Mouse (Mus musculus): ENCODE measurements around the gene Cog5. TPM values are rescaled to one million over a fixed set of nuclear protein-coding genes. Genes with fewer than 3 reads are reported as not detected.

Gene Cog5
- polyA plus RNA-seq, 1 experiment from 2014 or later: 36.8 TPM

- no peak overlapping the region for H3K27ac ChIP-seq (replicated peaks; ENCODE audit: low read depth, low read length)
- no peak overlapping the region for H3K4me3 ChIP-seq (ENCODE audit: low read depth, low read length)
- no peaks in the 10 kb centered on the region for H3K9me3 ChIP-seq (replicated peaks; ENCODE audit: control insufficient read depth, low read length)
- no peaks in the 10 kb centered on the region for H3K36me3 ChIP-seq (replicated peaks; ENCODE audit: control insufficient read depth, insufficient read depth, low read depth, low read length)
- H3K4me2 ChIP-seq (ENCODE audit: low read depth, low read length): no peak overlapping the region
- H3K4me1 ChIP-seq (ENCODE audit: control insufficient read depth, insufficient read depth, low read length): no peaks in the 10 kb centered on the region
- DNase-seq (ENCODE audit: low spot score) (no peak), ATAC-seq (replicated peaks; ENCODE audit: insufficient number of reproducible peaks, low FRiP score, low TSS enrichment, low read depth) (no peak)
- no peak overlapping the region for H3K9ac ChIP-seq (replicated peaks; ENCODE audit: low read length)
- no peaks in the 10 kb centered on the region for H3K27me3 ChIP-seq (ENCODE audit: control insufficient read depth, insufficient read depth, low read length)
- WGBS: 83% methylated on average over 18 of the region's 18 CpGs
These were observed 266.1 kb downstream of the Cog5 start for GRCm38 (mm10) chr12:31920464-31921405.

DNA sequence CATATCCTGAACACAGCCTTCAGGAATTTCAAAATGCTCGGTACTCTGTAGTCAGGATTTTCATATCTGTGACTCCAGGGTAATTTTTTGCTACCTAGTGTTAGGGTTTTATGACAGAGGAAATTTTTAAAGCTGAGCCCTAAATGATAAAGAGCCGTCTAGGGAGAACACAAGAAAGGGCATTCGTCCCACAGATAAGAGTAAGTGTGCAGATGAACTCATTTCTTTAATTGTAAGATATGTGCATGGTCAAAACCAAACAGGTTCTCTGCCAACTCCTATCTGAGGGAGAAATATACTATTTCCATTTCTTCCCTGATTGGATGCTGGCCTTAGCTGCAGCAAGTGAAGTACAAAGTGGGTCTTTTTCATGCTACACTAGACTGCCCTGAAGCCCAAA lies 269.5 kb downstream of the Cog5 start:
- H3K9me3 ChIP-seq (replicated peaks; ENCODE audit: control insufficient read depth, low read length): no peaks in the 10 kb centered on the region
- DNase-seq (ENCODE audit: low spot score): no peak
- H3K9ac ChIP-seq (replicated peaks; ENCODE audit: low read length): no peak overlapping the region
- H3K36me3 ChIP-seq (replicated peaks; ENCODE audit: control insufficient read depth, insufficient read depth, low read depth, low read length): no peaks in the 10 kb centered on the region; the same call in 1 of the 2 replicates
- H3K4me1 ChIP-seq (ENCODE audit: control insufficient read depth, insufficient read depth, low read length): no peaks in the 10 kb centered on the region
- no peak overlapping the region for H3K4me3 ChIP-seq (ENCODE audit: low read depth, low read length)
- ATAC-seq (replicated peaks; ENCODE audit: insufficient number of reproducible peaks, low FRiP score, low TSS enrichment, low read depth): no peak
- H3K27me3 ChIP-seq (ENCODE audit: control insufficient read depth, insufficient read depth, low read length): no peaks in the 10 kb centered on the region
- no peak overlapping the region for H3K27ac ChIP-seq (replicated peaks; ENCODE audit: low read depth, low read length)
- no peak overlapping the region for H3K4me2 ChIP-seq (ENCODE audit: low read depth, low read length)
- WGBS: 86% methylated on average over 3 of the region's 3 CpGs

DNA sequence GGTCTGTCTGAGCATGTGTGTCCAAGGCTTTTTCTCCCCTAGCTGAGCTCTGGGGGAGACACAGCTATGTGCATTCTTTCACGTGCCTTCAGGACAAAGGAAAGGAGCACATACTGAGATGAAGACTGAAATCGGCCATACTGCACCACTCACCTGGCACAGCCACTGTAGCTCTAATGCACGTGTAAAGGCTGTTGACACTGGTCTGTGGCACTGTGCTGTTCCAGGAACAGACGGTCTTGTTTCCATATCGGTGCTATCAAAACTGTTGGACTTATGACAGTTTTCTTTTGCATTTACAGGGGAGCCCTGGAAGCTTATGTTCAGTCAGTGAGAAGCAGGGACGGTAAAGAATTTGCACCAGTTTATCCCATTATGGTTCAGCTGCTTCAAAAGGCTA lies 270.7 kb downstream of the Cog5 start:
- H3K4me1 ChIP-seq (ENCODE audit: control insufficient read depth, insufficient read depth, low read length): no peaks in the 10 kb centered on the region
- H3K27me3 ChIP-seq (ENCODE audit: control insufficient read depth, insufficient read depth, low read length): no peaks in the 10 kb centered on the region
- no peak overlapping the region for H3K9ac ChIP-seq (replicated peaks; ENCODE audit: low read length)
- H3K36me3 ChIP-seq (replicated peaks; ENCODE audit: control insufficient read depth, insufficient read depth, low read depth, low read length): no peaks in the 10 kb centered on the region; the same call in 1 of the 2 replicates
- no peak overlapping the region for H3K4me3 ChIP-seq (ENCODE audit: low read depth, low read length)
- no peaks in the 10 kb centered on the region for H3K9me3 ChIP-seq (replicated peaks; ENCODE audit: control insufficient read depth, low read length)
- H3K4me2 ChIP-seq (ENCODE audit: low read depth, low read length): no peak overlapping the region
- no peak for DNase-seq (ENCODE audit: low spot score)
- 80% methylated on average over 6 of the region's 6 CpGs for WGBS
- no peak for ATAC-seq (replicated peaks; ENCODE audit: insufficient number of reproducible peaks, low FRiP score, low TSS enrichment, low read depth)
- H3K27ac ChIP-seq (replicated peaks; ENCODE audit: low read depth, low read length): no peak overlapping the region

DNA sequence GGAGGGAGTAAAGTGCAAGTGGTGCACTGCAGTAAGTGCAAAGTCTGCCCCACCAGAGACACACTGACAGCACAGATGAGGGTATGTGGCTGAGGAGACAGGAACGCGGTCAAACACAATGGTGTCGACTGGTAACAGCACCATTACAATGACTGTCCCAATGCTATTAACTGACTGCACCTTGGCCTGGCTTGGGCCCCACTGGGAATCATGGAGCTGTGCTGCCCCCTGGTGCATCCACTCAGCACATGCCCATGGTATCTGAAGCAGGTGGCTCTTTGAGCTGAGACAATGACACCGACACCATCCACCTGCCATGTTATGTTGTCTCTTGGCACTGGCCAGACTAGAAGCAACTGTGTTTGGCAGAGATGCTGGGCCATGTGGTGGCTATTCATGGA lies 272.0 kb downstream of the Cog5 start:
- Histone ChIP-seq H3K4me3 (ENCODE audit: low read depth, low read length) (no peak overlapping the region), H3K9ac (replicated peaks; ENCODE audit: low read length) (no peak overlapping the region), H3K27ac (replicated peaks; ENCODE audit: low read depth, low read length) (no peak overlapping the region), H3K4me1 (ENCODE audit: control insufficient read depth, insufficient read depth, low read length) (no peaks in the 10 kb centered on the region), H3K36me3 (replicated peaks; ENCODE audit: control insufficient read depth, insufficient read depth, low read depth, low read length) (no peaks in the 10 kb centered on the region; the same call in none of the 2 replicates), H3K27me3 (ENCODE audit: control insufficient read depth, insufficient read depth, low read length) (no peaks in the 10 kb centered on the region), H3K4me2 (ENCODE audit: low read depth, low read length) (no peak overlapping the region), H3K9me3 (replicated peaks; ENCODE audit: control insufficient read depth, low read length) (no peaks in the 10 kb centered on the region)
- ATAC-seq (replicated peaks; ENCODE audit: insufficient number of reproducible peaks, low FRiP score, low TSS enrichment, low read depth) (0 out of 2 replicates have a peak, but pooled peaks have one; percentile 29), DNase-seq (ENCODE audit: low spot score) (peak; percentile 60)
- WGBS: 64% methylated on average over 4 of the region's 4 CpGs

DNA sequence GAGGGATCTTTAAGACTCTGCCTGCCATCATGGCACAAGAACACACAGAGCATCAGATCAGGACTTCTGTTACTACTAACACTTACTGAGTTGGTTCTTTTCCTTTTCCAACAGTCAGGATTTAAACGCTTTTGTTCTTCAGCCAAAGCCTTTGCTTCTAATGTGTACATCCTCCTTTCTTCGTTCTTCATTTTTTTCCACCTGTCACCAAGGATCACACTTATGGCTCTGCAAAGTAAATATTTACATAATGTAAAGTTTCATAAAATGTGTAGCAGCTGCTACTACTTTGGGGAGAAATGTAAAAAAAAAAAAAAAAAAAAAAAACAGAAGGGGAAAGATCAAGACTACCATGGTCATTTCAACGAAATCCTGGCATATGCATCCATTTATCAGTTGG lies 273.8 kb downstream of the Cog5 start:
- no peaks in the 10 kb centered on the region for H3K4me1 ChIP-seq (ENCODE audit: control insufficient read depth, insufficient read depth, low read length)
- H3K4me2 ChIP-seq (ENCODE audit: low read depth, low read length): no peak overlapping the region
- no peaks in the 10 kb centered on the region for H3K9me3 ChIP-seq (replicated peaks; ENCODE audit: control insufficient read depth, low read length)
- DNase-seq (ENCODE audit: low spot score) (no peak), ATAC-seq (replicated peaks; ENCODE audit: insufficient number of reproducible peaks, low FRiP score, low TSS enrichment, low read depth) (no peak)
- H3K9ac ChIP-seq (replicated peaks; ENCODE audit: low read length): no peak overlapping the region
- H3K27me3 ChIP-seq (ENCODE audit: control insufficient read depth, insufficient read depth, low read length): no peaks in the 10 kb centered on the region
- H3K27ac ChIP-seq (replicated peaks; ENCODE audit: low read depth, low read length): no peak overlapping the region
- H3K4me3 ChIP-seq (ENCODE audit: low read depth, low read length): no peak overlapping the region
- peaks cover 6% of the 10 kb centered on the region for H3K36me3 ChIP-seq (replicated peaks; ENCODE audit: control insufficient read depth, insufficient read depth, low read depth, low read length)
- 80% methylated on average over 3 of the region's 3 CpGs for WGBS

DNA sequence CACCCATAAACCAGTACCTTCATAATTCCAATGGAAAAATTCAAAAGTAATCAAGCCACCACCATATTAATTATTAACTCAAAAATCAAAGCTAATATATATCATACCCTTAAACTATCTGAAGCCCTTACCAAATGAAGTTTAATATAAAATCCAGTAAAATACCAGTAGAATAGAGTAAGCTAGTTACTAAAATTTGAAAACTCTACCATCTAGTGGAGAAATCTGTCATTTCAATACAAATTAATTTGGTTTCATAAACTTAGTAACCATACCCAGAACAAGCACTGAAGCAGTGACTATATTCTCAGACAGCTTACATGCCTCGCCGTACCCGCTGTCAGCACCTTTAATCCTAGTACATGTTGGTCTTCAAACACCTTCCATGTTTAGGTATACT lies 277.1 kb downstream of the Cog5 start:
- Histone ChIP-seq H3K27me3 (ENCODE audit: control insufficient read depth, insufficient read depth, low read length) (no peaks in the 10 kb centered on the region), H3K36me3 (replicated peaks; ENCODE audit: control insufficient read depth, insufficient read depth, low read depth, low read length) (peaks cover 10% of the 10 kb centered on the region), H3K4me3 (ENCODE audit: low read depth, low read length) (no peak overlapping the region), H3K4me1 (ENCODE audit: control insufficient read depth, insufficient read depth, low read length) (no peaks in the 10 kb centered on the region), H3K9ac (replicated peaks; ENCODE audit: low read length) (no peak overlapping the region), H3K4me2 (ENCODE audit: low read depth, low read length) (no peak overlapping the region), H3K27ac (replicated peaks; ENCODE audit: low read depth, low read length) (no peak overlapping the region), H3K9me3 (replicated peaks; ENCODE audit: control insufficient read depth, low read length) (no peaks in the 10 kb centered on the region)
- WGBS: 96% methylated on average over 3 of the region's 3 CpGs
- DNase-seq (ENCODE audit: low spot score) (no peak), ATAC-seq (replicated peaks; ENCODE audit: insufficient number of reproducible peaks, low FRiP score, low TSS enrichment, low read depth) (no peak)

DNA sequence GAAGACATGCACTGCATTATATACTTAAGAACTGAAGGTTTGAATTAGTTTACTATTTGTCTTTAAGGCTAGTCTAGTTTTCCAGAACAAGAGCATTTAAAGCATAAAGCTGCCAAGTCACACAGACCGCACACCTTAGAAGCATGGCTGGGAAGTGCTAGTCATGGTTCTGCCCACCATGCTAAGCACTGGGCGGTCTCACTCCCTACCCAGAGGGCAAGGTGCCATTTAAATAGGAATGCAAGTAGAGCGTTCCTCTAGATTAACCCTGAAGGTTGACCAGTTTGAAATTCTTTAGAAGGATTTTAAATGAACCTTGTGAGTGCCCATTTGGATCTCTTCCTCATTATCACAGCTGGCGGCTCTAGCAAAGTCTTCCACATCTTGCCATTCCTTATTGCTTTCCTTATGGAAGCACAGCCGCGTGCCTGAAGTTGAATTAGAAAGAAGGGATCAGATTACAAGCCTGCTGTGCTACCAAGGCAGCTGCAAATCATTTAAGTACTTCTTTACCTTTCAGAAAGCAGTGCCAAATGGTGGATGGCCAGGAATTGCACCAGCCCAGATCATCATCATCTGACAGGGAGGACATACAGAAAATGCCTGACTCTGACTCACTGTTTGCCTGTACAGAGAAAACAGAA lies 282.1 kb downstream of the Cog5 start:
- H3K36me3 ChIP-seq (replicated peaks; ENCODE audit: control insufficient read depth, insufficient read depth, low read depth, low read length): peaks cover 13% of the 10 kb centered on the region
- no peaks in the 10 kb centered on the region for H3K4me1 ChIP-seq (ENCODE audit: control insufficient read depth, insufficient read depth, low read length)
- H3K4me2 ChIP-seq (ENCODE audit: low read depth, low read length): no peak overlapping the region
- H3K27me3 ChIP-seq (ENCODE audit: control insufficient read depth, insufficient read depth, low read length): no peaks in the 10 kb centered on the region
- no peak overlapping the region for H3K27ac ChIP-seq (replicated peaks; ENCODE audit: low read depth, low read length)
- no peak overlapping the region for H3K9ac ChIP-seq (replicated peaks; ENCODE audit: low read length)
- ATAC-seq (replicated peaks; ENCODE audit: insufficient number of reproducible peaks, low FRiP score, low TSS enrichment, low read depth) (no peak; the same call in 1 of the 2 replicates), DNase-seq (ENCODE audit: low spot score) (peak; percentile 78)
- WGBS: 23% methylated on average over 6 of the region's 6 CpGs
- no peaks in the 10 kb centered on the region for H3K9me3 ChIP-seq (replicated peaks; ENCODE audit: control insufficient read depth, low read length)
- no peak overlapping the region for H3K4me3 ChIP-seq (ENCODE audit: low read depth, low read length)

DNA sequence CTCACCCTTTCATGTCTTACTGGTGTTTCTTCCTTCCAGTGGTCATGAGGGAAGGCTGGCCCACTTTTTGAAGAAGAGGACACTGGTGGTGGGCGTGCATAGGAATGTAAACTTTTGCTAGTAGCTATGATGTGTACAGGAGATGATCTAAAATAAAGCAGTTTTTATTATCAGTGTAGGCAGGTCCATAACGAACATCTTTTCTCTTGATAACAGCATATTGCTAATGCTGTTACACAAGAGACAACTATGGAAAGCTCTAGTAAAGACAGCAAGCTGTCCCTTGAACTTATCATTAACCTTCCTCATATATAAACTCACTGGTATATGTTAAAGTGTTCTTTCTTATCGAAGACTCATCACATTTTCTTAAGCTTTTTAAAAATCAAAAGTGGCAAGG lies 282.9 kb downstream of the Cog5 start:
- WGBS: 86% methylated on average over 3 of the region's 3 CpGs
- H3K27me3 ChIP-seq (ENCODE audit: control insufficient read depth, insufficient read depth, low read length): no peaks in the 10 kb centered on the region
- H3K9ac ChIP-seq (replicated peaks; ENCODE audit: low read length): no peak overlapping the region
- no peak overlapping the region for H3K4me2 ChIP-seq (ENCODE audit: low read depth, low read length)
- no peaks in the 10 kb centered on the region for H3K9me3 ChIP-seq (replicated peaks; ENCODE audit: control insufficient read depth, low read length)
- DNase-seq (ENCODE audit: low spot score) (no peak), ATAC-seq (replicated peaks; ENCODE audit: insufficient number of reproducible peaks, low FRiP score, low TSS enrichment, low read depth) (no peak)
- H3K27ac ChIP-seq (replicated peaks; ENCODE audit: low read depth, low read length): no peak overlapping the region
- H3K36me3 ChIP-seq (replicated peaks; ENCODE audit: control insufficient read depth, insufficient read depth, low read depth, low read length): peaks cover 7% of the 10 kb centered on the region
- H3K4me3 ChIP-seq (ENCODE audit: low read depth, low read length): no peak overlapping the region
- no peaks in the 10 kb centered on the region for H3K4me1 ChIP-seq (ENCODE audit: control insufficient read depth, insufficient read depth, low read length)

All from embryonic facial prominence, embryonic 11.5 days (tissue).